Mouse (Mus musculus) gastrocnemius, postnatal 25 days (tissue): ENCODE measurements around the gene 4933424G06Rik. TPM values are rescaled to one million over a fixed set of nuclear protein-coding genes. Genes with fewer than 3 reads are reported as not detected.

Experiments
- DNase-seq: peaks from one replicate; pipeline ENCODE4 v3.0.0; 2022
- total RNA-seq, 2 experiments: library from RNA; stranded (reverse); gene quantifications; 1 replicate in 1 of 2; 2 replicates in 1 of 2; pipeline ENCODE4 v1.2.3; 2021

4933424G06Rik gene
- total RNA-seq, 2 experiments from 2014 or later, result 1.1 TPM; not detected in 1

DNA sequence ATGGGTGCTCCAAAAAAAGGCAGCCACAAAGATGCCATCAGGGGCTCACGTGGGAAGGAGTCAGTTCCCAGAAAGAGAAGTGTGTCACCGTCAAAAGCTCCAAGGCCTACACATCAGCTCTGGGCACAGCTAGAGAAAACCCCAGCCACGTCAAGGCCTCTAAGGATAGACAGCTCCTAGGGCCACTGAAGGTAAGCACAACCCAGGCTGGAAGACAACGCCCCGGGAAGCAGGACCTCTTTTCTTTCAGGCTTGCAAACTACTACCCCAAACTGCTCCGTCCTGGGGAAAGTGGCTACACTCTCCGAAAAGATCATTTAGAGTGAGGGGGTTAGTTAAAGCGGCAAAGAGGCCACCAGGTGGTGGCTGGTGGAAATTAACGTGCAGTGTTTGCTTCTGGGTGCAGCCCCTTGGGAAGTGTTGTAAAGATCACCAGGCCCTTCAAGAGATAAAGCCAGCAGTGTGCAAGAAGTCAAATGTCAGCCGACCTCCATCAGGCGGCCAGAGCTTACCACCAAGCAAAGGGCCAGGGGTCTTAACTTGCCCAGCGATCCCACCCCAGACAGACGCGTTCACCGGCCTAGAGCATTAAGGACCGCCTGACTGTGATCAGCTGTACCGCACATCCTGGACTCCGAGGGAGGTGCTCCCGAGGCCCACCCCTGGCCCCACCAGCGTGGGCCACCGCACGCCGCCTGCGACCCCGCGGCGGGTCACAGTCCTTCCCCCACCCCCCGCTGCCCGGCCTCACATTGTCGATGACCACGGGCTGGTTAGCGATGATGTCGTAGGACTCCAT is 695 bp upstream of the 4933424G06Rik start:
- no peak for DNase-seq

- DNase-seq, result no peak
Measured at GRCm38 (mm10) chr1:36711104-36711503, 1.2 kb downstream of the 4933424G06Rik start.

DNA sequence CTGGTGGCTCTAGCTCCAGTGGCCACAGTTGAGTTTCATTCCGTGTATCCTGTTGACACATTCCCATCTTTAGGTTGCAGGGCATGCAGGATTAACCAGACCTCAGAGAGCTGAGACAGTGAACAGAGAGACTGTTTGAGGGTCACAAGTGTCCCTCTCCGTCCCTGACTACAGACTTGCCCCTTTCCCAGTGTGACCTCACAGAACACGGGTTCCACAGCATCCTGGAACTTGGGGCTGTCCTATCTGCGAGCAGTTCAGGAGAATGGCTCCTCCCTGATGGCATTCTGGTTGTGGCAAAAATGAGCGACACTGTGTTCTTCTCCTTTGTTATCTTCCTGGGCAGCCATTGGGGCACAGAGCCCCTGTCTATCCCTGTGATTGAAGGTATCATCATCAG is 4.4 kb downstream of the 4933424G06Rik start, which contains the start of gene Actr1b:
TSS of gene Actr1b (minus strand) at position 112 of the 400 bp plus-strand sequence.
- no peak for DNase-seq

- no peak for DNase-seq
Measured at GRCm38 (mm10) chr1:36718786-36719185, 8.8 kb downstream of the 4933424G06Rik start.

GRCm38 (mm10) chr1:36723146-36724056 is 13.5 kb downstream of the 4933424G06Rik start:
- no peak for DNase-seq

- DNase-seq, result no peak
Measured at GRCm38 (mm10) chr1:36724057-36724431, 14.1 kb downstream of the 4933424G06Rik start.

DNA sequence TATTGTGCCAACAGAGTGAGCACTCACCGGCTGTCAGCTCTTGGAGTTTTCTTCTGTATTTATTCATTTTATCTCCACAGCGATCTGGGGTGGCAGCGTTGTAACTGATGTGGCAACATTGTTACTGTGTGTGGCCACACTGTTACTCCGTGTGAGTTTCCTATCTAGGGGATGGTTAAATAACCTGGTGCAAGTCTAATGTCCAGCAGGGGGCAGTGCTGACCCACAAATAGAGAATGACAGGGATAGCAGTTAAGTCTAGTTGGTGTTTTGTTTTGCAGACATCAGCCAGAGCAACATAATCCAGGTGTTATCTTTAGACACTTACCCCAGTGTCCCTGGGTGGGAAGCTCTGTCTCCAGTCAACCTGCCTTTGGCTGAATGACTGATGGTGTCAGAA is 27.4 kb downstream of the 4933424G06Rik start:
- DNase-seq, result peak; percentile 61

DNA sequence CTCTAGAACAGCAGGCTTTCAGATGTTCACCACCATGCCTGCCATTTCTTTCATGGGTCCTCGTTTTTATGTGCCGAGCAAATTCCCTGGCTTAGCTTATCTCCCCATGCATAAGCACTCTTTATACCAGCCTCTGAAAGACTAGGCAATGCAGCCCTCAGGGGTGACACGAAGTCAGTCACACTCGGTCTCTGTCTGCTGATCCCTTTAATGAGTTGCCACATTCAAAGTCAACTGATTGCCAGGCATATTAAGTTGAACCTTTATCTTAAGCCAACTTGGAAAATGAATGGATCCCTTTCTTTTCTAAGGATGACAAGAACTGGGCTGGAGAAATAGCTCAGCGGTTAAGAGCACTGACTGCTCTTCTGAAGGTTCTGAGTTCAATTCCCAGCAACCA is 29.3 kb downstream of the 4933424G06Rik start:
- no peak for DNase-seq

GRCm38 (mm10) chr1:36743046-36743445 is 33.1 kb downstream of the 4933424G06Rik start:
- no peak for DNase-seq

- DNase-seq, result peak; percentile 30
Measured at GRCm38 (mm10) chr1:36744268-36744944, 34.5 kb downstream of the 4933424G06Rik start.

GRCm38 (mm10) chr1:36745661-36746060 is 35.7 kb downstream of the 4933424G06Rik start:
- DNase-seq, result no peak

GRCm38 (mm10) chr1:36746452-36746851 is 36.5 kb downstream of the 4933424G06Rik start:
- DNase-seq, result no peak

DNA sequence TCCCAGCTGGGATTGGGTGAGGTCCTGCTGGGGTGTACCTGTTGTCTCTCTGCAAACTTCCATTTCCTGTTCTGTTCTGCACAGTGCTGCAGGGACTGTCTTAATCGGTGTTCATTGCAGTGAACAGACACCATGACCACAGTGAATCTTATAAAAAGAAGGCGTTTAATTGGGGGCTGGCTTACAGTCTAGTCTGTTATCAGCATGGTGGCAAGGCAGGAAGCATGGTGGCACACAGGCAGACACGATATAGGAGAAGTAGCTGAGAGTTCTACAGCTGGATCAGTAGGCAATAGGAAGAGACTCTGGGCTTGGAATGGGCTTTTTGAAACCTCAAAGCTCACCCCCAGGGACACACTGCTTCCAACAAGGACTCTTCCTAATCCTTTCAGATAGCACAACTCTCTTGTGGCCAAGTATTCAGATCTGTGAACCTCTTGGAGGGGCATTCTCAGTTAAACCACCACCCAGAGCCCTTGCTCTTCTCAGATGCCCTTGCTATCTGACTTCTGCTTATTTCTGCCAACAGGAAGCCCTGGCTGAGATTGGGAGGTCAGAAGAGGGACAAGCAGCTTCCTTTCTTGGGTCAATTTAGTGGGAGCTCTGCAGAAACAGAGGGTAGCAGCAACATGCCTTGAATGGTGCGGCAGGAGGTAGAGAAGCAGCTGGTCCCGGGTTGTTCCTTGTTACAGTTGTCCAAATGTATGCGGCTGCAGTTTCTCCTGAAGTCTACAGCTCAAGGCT is 44.2 kb downstream of the 4933424G06Rik start:
- no peak for DNase-seq

- DNase-seq, result no peak
Measured at GRCm38 (mm10) chr1:36758553-36758952, 48.6 kb downstream of the 4933424G06Rik start.

DNA sequence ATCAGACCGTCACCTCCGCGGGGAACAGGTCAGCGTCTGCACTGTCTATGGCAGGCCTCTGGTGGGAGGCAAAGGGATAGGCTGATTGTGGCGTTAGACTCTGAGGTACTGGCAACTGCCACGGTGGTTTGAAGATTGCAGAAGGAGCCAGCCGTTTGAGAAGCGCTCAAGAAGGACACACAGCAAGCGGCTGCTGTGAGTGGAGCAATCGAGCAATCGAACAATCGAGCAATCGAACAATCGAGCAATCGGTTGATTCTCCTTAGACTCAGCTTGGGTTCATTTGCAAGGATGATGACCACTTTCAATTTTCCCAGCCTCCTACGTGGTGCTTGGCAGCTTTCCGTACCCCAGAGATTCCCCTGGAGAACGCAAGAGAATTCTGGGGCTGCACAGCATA is 49.1 kb downstream of the 4933424G06Rik start:
- DNase-seq, result no peak

DNA sequence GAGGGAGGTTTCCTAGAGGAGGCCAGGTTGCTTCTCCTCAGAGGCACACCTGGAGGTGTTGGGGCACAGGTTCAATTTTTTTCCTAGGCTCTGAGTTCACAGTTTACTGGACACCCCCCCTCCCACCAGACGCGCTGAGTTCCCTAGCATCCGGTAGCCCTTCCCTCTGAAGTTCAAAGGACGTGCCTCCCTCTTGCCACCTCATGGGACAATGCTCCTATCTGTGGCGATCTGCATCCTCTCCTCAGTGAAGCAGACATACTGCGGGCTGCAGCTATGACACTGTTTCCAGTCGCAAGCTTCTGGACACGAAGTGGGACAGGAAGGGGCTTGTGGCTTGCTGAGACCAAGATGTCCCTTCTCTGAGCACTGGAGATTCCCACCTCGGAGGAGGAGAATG is 50.5 kb downstream of the 4933424G06Rik start:
- no peak for DNase-seq

DNA sequence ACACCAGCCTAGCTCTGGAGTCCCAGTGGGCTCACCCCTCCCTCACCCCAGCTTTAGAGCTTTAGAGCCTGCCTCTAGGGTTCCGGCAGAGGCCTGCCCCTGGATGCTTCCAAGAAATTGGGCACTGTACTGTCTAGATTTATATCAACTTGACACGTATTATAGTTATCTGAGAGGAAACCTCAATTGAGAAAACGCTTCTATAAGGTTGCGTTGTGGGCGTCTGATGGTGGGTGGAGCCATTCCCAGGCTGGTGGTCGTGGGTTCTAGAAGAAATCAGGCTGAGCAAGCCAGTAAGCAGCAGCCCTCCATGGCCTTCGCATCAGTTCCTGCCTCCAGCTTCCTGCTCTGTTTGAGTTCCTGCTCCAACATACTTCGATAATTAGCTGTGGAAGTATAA is 51.1 kb downstream of the 4933424G06Rik start:
- DNase-seq, result no peak

DNA sequence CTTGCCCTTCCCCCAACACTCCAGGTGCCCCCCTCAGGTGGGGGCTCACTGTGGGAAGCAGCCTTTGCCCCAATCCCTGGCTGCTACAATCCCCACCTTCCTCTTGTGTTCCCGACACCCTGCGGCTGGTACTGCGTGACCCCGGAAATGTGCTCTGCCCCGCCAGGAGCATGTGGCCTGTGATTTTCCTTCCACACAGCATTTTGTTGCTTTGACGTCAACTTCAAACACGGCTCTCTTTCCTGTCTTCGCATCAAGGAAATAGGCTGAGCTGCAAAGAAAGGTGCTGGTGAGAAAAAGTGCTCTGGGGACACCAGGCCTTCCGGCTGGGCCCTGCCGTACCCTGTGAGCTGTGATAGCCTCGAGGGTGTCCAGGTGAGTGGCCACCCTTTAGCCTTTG is 51.6 kb downstream of the 4933424G06Rik start, which contains the start of gene Zap70:
TSS of gene Zap70 (plus strand) at position 231 of the 400 bp plus-strand sequence.
- no peak for DNase-seq

DNA sequence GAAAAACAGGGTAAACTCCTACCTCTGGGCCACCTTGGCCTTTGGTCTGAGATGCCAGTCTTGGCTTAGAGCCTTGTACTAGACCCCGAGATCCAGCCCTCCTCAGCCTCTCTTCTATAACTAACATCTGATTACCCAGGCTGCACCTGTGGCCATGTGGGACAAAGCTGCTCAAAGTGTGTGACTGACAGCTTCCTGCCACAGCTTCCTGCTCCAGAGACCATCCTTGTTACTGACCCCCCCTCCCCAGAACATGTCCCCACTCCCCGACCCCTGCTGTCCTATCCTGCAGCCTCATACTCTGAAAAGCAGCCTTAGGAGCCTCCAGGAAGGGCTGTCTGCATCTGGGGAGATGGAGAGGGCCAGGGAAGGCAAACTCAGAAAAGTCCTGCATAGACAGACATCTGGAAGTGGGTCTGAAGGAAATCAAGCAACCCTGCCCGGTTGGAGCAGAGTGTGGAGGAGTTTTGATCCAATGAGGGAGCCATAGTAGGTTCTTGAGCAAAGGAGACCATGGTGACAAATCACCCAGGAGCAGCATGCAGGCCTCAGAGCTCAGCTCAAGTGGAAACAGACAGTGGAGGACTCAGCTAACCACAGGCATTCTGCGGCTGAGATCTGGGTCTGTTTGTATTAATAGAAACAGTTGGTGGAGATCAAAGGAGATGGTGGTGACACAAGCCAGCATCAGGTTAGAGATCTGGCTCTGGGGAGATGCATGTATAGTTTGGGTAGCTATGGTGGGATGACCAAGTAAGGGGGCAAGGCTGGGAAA is 56.7 kb downstream of the 4933424G06Rik start:
- no peak for DNase-seq

DNA sequence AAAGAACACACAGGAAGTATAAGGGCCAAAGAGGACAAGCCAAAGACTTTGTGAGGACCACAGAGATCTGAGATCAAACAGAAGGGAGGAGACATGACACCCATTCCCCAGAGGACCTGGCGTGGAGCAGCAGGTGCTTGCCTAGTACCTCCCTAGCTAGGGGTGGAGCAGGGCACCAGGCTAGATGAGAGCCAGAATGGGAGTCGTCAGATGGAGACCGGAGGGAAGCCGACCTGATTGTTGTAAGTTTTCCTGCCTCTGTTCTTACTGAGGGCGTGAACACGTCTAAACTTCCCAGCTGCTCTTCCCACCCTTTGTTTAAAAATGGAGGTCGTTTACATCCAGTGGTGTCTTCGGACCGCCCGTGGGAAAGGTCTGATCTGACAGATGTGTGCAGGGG is 57.4 kb downstream of the 4933424G06Rik start:
- no peak for DNase-seq

DNA sequence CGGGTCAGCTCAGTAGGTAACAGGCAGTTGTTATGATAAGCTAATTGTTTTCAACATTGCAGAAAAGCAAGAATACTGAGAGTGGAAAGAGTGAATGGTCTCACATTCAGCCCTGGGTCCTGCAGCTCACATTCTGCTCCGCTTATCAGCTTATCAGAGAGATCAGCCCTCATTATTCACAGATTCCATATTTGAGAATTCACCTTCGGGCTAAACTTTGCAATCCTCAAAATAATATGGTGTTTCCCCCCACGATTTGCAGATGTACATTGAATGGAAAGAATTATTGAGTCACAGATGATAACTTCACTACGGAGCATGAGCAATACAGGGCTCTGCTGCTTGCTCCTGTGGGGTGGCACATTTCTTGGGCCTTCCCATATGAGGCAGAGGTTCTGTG is 58.8 kb downstream of the 4933424G06Rik start:
- DNase-seq, result no peak
